Mouse (Mus musculus) olfactory bulb, adult 2 months (tissue): ENCODE results near the gene Capns2. TPM values are rescaled to one million over a fixed set of nuclear protein-coding genes. Genes with fewer than 3 reads are reported as not detected.

Source experiments
- H3K27ac ChIP-seq: fragments of 200-500 bp; 2 replicates; pipeline ENCODE4 v1.5.1; 2012; ENCODE audit warnings: low read depth, low read length; ENCODE audit not compliant: insufficient read depth
- H3K4me1 ChIP-seq: fragments of 200-500 bp; 2 replicates; pipeline ENCODE4 v1.6.1; 2012; ENCODE audit warnings: low read length; ENCODE audit not compliant: control insufficient read depth, insufficient read depth
- H3K4me3 ChIP-seq: fragments of 200-500 bp; 2 replicates; pipeline ENCODE4 v1.5.1; 2012; ENCODE audit warnings: mild to moderate bottlenecking, low read depth, low read length, moderate library complexity; ENCODE audit not compliant: insufficient read depth
- CTCF ChIP-seq: fragments of 200-500 bp; IDR thresholded peaks from 2 replicates; pipeline ENCODE4 v1.5.1; 2012; ENCODE audit warnings: low read depth, mild to moderate bottlenecking, low read length, moderate library complexity; ENCODE audit not compliant: insufficient read depth
- POLR2A ChIP-seq: fragments of 200-500 bp; IDR thresholded peaks from 2 replicates; pipeline ENCODE4 v1.6.1; 2012; ENCODE audit warnings: mild to moderate bottlenecking, low read depth, low read length, moderate library complexity; ENCODE audit not compliant: insufficient read depth
- WGBS: fragments of 180-500 bp; shearing (Covaris S2); methylation state at CpG from one replicate; pipeline ENCODE4 v1.1.7; 2018; 5-methylcytosine and 5-hydroxymethylcytosine counted together
- polyA plus RNA-seq: library from polyadenylated mRNA; stranded (reverse); fragments of >200 nt; gene quantifications from 2 replicates; pipeline ENCODE4 v1.2.4, GENCODE M21; 2012; ENCODE audit warnings: low replicate concordance; ENCODE audit not compliant: missing spikeins, insufficient read depth, insufficient read length

Gene Capns2
- polyA plus RNA-seq, 1 experiment: not detected

- H3K4me3 ChIP-seq: no peak overlapping the region
- H3K4me1 ChIP-seq: no peaks in the 10 kb centered on the region
- no peak overlapping the region for H3K27ac ChIP-seq
- 56% methylated on average over 9 of the region's 9 CpGs for WGBS
- TF ChIP-seq CTCF (no peak), POLR2A (no peak)
Observed at GRCm38 (mm10) chr8:92899590-92899989, 1.6 kb upstream of the Capns2 start.

- WGBS: 57% methylated on average over 2 of the region's 2 CpGs
- no peak overlapping the region for H3K27ac ChIP-seq
- no peaks in the 10 kb centered on the region for H3K4me1 ChIP-seq
- TF ChIP-seq POLR2A (no peak), CTCF (no peak)
- no peak overlapping the region for H3K4me3 ChIP-seq
Observed at GRCm38 (mm10) chr8:92902981-92903380, 1.8 kb downstream of the Capns2 start.

- no peak for TF ChIP-seq CTCF
- no peak for TF ChIP-seq POLR2A
- WGBS: 70% methylated on average over 11 of the region's 11 CpGs
Observed at GRCm38 (mm10) chr8:92903488-92904135, 2.4 kb downstream of the Capns2 start.

GRCm38 (mm10) chr8:92906553-92906952 is 5.3 kb downstream of the Capns2 start:
- H3K4me3 ChIP-seq: no peak overlapping the region
- no peaks in the 10 kb centered on the region for H3K4me1 ChIP-seq
- no peak overlapping the region for H3K27ac ChIP-seq
- TF ChIP-seq POLR2A (no peak), CTCF (no peak)
- 97% methylated on average over 9 of the region's 9 CpGs for WGBS

More at GRCm38 (mm10) chr8:92903488-92904135, 2.4 kb downstream of the Capns2 start:
- H3K27ac ChIP-seq: no peak overlapping the region
- no peaks in the 10 kb centered on the region for H3K4me1 ChIP-seq
- no peak overlapping the region for H3K4me3 ChIP-seq

GRCm38 (mm10) chr8:92908448-92908847 is 7.2 kb downstream of the Capns2 start:
- Histone ChIP-seq H3K4me3 (no peak overlapping the region), H3K27ac (no peak overlapping the region), H3K4me1 (no peaks in the 10 kb centered on the region)
- WGBS: 95% methylated on average over 2 of the region's 2 CpGs
- TF ChIP-seq CTCF (no peak), POLR2A (no peak)

GRCm38 (mm10) chr8:92911477-92911876 is 10.3 kb downstream of the Capns2 start:
- Histone ChIP-seq H3K4me1 (no peaks in the 10 kb centered on the region), H3K27ac (no peak overlapping the region), H3K4me3 (no peak overlapping the region)
- WGBS: 75% methylated on average over 3 of the region's 3 CpGs
- TF ChIP-seq POLR2A: no peak
- no peak for TF ChIP-seq CTCF

- no peak for TF ChIP-seq POLR2A
- no peak for TF ChIP-seq CTCF
- H3K27ac ChIP-seq: no peak overlapping the region
- WGBS: 83% methylated on average over 7 of the region's 7 CpGs
Observed at GRCm38 (mm10) chr8:92913396-92913795, 12.2 kb downstream of the Capns2 start.

GRCm38 (mm10) chr8:92916082-92916481 is 14.9 kb downstream of the Capns2 start:
- Histone ChIP-seq H3K4me3 (no peak overlapping the region), H3K27ac (no peak overlapping the region), H3K4me1 (no peaks in the 10 kb centered on the region)
- WGBS: 84% methylated on average over 3 of the region's 3 CpGs
- TF ChIP-seq POLR2A (no peak), CTCF (no peak)

More at GRCm38 (mm10) chr8:92913396-92913795, 12.2 kb downstream of the Capns2 start:
- H3K4me3 ChIP-seq: no peak overlapping the region
- no peaks in the 10 kb centered on the region for H3K4me1 ChIP-seq

GRCm38 (mm10) chr8:92921768-92922167 is 20.6 kb downstream of the Capns2 start:
- no peaks in the 10 kb centered on the region for H3K4me1 ChIP-seq
- 29% methylated on average over 3 of the region's 3 CpGs for WGBS
- no peak overlapping the region for H3K27ac ChIP-seq
- H3K4me3 ChIP-seq: no peak overlapping the region
- TF ChIP-seq POLR2A: no peak
- no peak for TF ChIP-seq CTCF
